Mouse (Mus musculus) stomach, embryonic 14.5 days (tissue): ENCODE results near the gene Sin3a. TPM values are rescaled to one million over a fixed set of nuclear protein-coding genes. Genes with fewer than 3 reads are reported as not detected.

Experiments
- ATAC-seq: fragments of 200-750 bp; cut with Nextera tagmentation; 2 replicates; pipeline ENCODE4 v1.8.0; 2017; ENCODE audit warnings: low read depth, moderate TSS enrichment; ENCODE audit not compliant: insufficient number of reproducible peaks, insufficient read depth, low FRiP score
- H3K27ac ChIP-seq: fragments of 300-500 bp; sonication (generic); 2 replicates; pipeline ENCODE4 v1.5.1; 2014; ENCODE audit warnings: mild to moderate bottlenecking, low read length, moderate library complexity, mixed read lengths
- H3K27me3 ChIP-seq: fragments of 300-500 bp; sonication (generic); 2 replicates; pipeline ENCODE4 v1.6.1; 2014; ENCODE audit warnings: low read length, control low read depth, mixed read lengths; ENCODE audit not compliant: control insufficient read depth, insufficient read depth
- H3K36me3 ChIP-seq: fragments of 300-500 bp; sonication (generic); 2 replicates; pipeline ENCODE4 v1.6.1; 2014; ENCODE audit warnings: mild to moderate bottlenecking, control low read depth, low read length, moderate library complexity, mixed read lengths; ENCODE audit not compliant: control insufficient read depth, insufficient read depth
- H3K4me1 ChIP-seq: fragments of 300-500 bp; sonication (generic); 2 replicates; pipeline ENCODE4 v1.6.1; 2014; ENCODE audit warnings: low read length, control low read depth, mixed read lengths; ENCODE audit not compliant: control insufficient read depth, insufficient read depth
- H3K4me2 ChIP-seq: fragments of 300-500 bp; sonication (generic); replicated peaks from 2 replicates; pipeline ENCODE4 v1.6.1; 2014; ENCODE audit warnings: low read depth, low read length, control low read depth
- H3K4me3 ChIP-seq: fragments of 300-500 bp; sonication (generic); 2 replicates; pipeline ENCODE4 v1.5.1; 2014; ENCODE audit warnings: low read depth, low read length, control low read depth
- H3K9ac ChIP-seq: fragments of 300-500 bp; sonication (generic); replicated peaks from 2 replicates; pipeline ENCODE4 v1.6.1; 2014; ENCODE audit warnings: low read depth, mild to moderate bottlenecking, control low read depth, low read length, moderate library complexity, mixed read lengths
- H3K9me3 ChIP-seq: fragments of 300-500 bp; sonication (generic); 2 replicates; pipeline ENCODE4 v1.6.1; 2016; ENCODE audit warnings: low read depth, low read length, control low read depth; ENCODE audit not compliant: control insufficient read depth
- WGBS: fragments of 180-500 bp; shearing (Covaris S2); extraction: QIAGEN DNeasy Blood & Tissue Kit; methylation state at CpG from one replicate; pipeline ENCODE4 v1.1.7; 2014; 5-methylcytosine and 5-hydroxymethylcytosine counted together
- polyA plus RNA-seq: library from polyadenylated mRNA; unstranded; fragments of >200 nt; fragmentation: Nextera tagmentation; extraction: Ambion mirVana; gene quantifications from 2 replicates; pipeline ENCODE4 v1.2.1, GENCODE M21; 2014

The Sin3a gene
- polyA plus RNA-seq, 1 experiment from 2014 or later: 46.4 TPM

- Histone ChIP-seq H3K4me1 (no peaks in the 10 kb centered on the region), H3K27ac (no peak overlapping the region), H3K36me3 (no peaks in the 10 kb centered on the region), H3K9ac (no peak overlapping the region), H3K9me3 (no peaks in the 10 kb centered on the region), H3K27me3 (no peaks in the 10 kb centered on the region), H3K4me2 (no peak overlapping the region), H3K4me3 (no peak overlapping the region)
- ATAC-seq: no peak
- WGBS: 88% methylated on average over 2 of the region's 2 CpGs
Observed at GRCm38 (mm10) chr9:57166173-57166572, 94.3 kb downstream of the Sin3a start.

GRCm38 (mm10) chr9:57168411-57168810 lies 96.6 kb downstream of the Sin3a start:
- Histone ChIP-seq H3K4me3 (no peak overlapping the region), H3K4me2 (no peak overlapping the region), H3K9me3 (no peaks in the 10 kb centered on the region), H3K36me3 (no peaks in the 10 kb centered on the region), H3K9ac (no peak overlapping the region), H3K27me3 (no peaks in the 10 kb centered on the region), H3K27ac (no peak overlapping the region), H3K4me1 (no peaks in the 10 kb centered on the region)
- 74% methylated on average over 5 of the region's 5 CpGs for WGBS
- no peak for ATAC-seq

Other genes starting within 250 kb of the Sin3a start
- 1.7 and 1.9 TPM in 2 replicates for gene Odf3l1, start 207.4 kb upstream of the Sin3a start, polyA plus RNA-seq
- 16.1 and 17.5 TPM in 2 replicates for gene Cspg4, start 207.0 kb upstream of the Sin3a start, polyA plus RNA-seq
- gene Snx33, start 143.7 kb upstream of the Sin3a start, polyA plus RNA-seq: 8.8 and 9.5 TPM in 2 replicates
- gene Imp3, start 134.6 kb upstream of the Sin3a start, polyA plus RNA-seq: 76.8 and 78.1 TPM in 2 replicates
- gene Snupn, start 121.2 kb upstream of the Sin3a start, polyA plus RNA-seq: 19.5 and 21.9 TPM in 2 replicates
- 28.0 and 32.6 TPM in 2 replicates for gene Ptpn9, start 77.1 kb upstream of the Sin3a start, polyA plus RNA-seq
- 43.7 and 45.3 TPM in 2 replicates for gene Man2c1, start 58.6 kb downstream of the Sin3a start, polyA plus RNA-seq
- gene Neil1, start 76.3 kb downstream of the Sin3a start, polyA plus RNA-seq: 7.0 and 10.2 TPM in 2 replicates
- 91.9 and 94.8 TPM in 2 replicates for gene Commd4, start 86.3 kb downstream of the Sin3a start, polyA plus RNA-seq
- gene Trcg1, start 164.5 kb downstream of the Sin3a start, polyA plus RNA-seq: not detected in 2 replicates
- gene 1700017B05Rik, start 190.6 kb downstream of the Sin3a start, polyA plus RNA-seq: 24.0 and 25.6 TPM in 2 replicates